Mouse (Mus musculus): Measurements from ENCODE around the gene Pnck.

- TF ChIP-seq CTCF (IDR thresholded peaks at IDR 0.05 in 2 of 3, conservative IDR thresholded peaks at IDR 0.05 in 1 of 3; ENCODE audit: control insufficient read depth in 1 of 3, insufficient read depth in 1 of 3, low read depth in 2 of 3, low read length in 3 of 3, poor library complexity in 1 of 3, severe bottlenecking in 1 of 3) (no peak), SMC3 (IDR thresholded peaks at IDR 0.05; ENCODE audit: low read depth, low read length) (no peak), POLR2A (IDR thresholded peaks at IDR 0.05; ENCODE audit: control insufficient read depth in 1 of 2, insufficient read depth in 1 of 2, low read depth in 1 of 2, low read length in 2 of 2, poor library complexity in 1 of 2) (no peak), MAX (IDR thresholded peaks at IDR 0.05; ENCODE audit: low read length) (no peak), ZC3H11A (IDR thresholded peaks at IDR 0.05; ENCODE audit: low read depth, low read length) (no peak), MAZ (IDR thresholded peaks at IDR 0.05; ENCODE audit: low read depth, low read length) (no peak), MEF2A (IDR thresholded peaks at IDR 0.05; ENCODE audit: extremely low read depth, insufficient replicate concordance, low read depth, low read length, poor library complexity, severe bottlenecking) (no peak)
Observed at GRCm38 (mm10) chrX:73619401-73619800, 40.5 kb downstream of the Pnck start.

Measured in MEL (cell line).